ENCODE assay signal across 16 mouse cellular contexts in genomic region chr10:77324716-77325115, GRCm38 (mm10).
DNase-seq lines count a peak whose midpoint lies in the region; ATAC-seq and TF ChIP-seq lines count a peak whose summit lies in the region.
"Had no signal": no experiment of that assay in that cellular context is flagged by ENCODE, and none has a peak within 500 bp of the region (broad histone marks: within the 10 kb centered on the region; RNA-seq: fewer than 3 reads in every experiment).

No protein-coding gene starts in this region.

- H3K36me3 ChIP-seq in forebrain, postnatal 0 days (ENCODE audit: insufficient read depth) = peaks cover 4% of the 10 kb centered on the region; the same call in 1 of the 2 replicates
- H3K36me3 ChIP-seq: midbrain, embryonic 13.5 days; stomach, embryonic 15.5 days had no signal

- no peaks in the 10 kb centered on the region for H3K27me3 ChIP-seq in cerebellum, adult 2 months (ENCODE audit: control insufficient read depth, insufficient read depth, low read length)
- no peaks in the 10 kb centered on the region for H3K27me3 ChIP-seq in forebrain, postnatal 0 days (ENCODE audit: insufficient read depth, low read length)
- H3K27me3 ChIP-seq: midbrain, embryonic 13.5 days; stomach, embryonic 15.5 days had no signal

- no peak overlapping the region for H3K4me3 ChIP-seq in cerebellum, adult 2 months (replicated peaks; ENCODE audit: insufficient read depth, low read depth, low read length)
- no peak overlapping the region for H3K4me3 ChIP-seq in forebrain, postnatal 0 days (ENCODE audit: low read depth, low read length)
- H3K4me3 ChIP-seq: heart, adult 2 months; midbrain, embryonic 13.5 days; stomach, embryonic 15.5 days had no signal

- no peak for TF ChIP-seq POLR2A in cerebellum, adult 2 months (IDR thresholded peaks at IDR 0.05; ENCODE audit: borderline replicate concordance, insufficient read depth, low read length)

- DNase-seq in cerebellum, adult 2 months = peak; percentile 39 to 50
- DNase-seq in cerebellum, adult 9-10 months = no peak
- DNase-seq in frontal cortex, postnatal 36 days (ENCODE audit: low spot score in 2 of 2) = peak; percentile 38 to 53
- no peak for DNase-seq in frontal cortex, postnatal 25 days (ENCODE audit: low spot score in 2 of 2)
- DNase-seq in left cerebral cortex, postnatal 36 days (ENCODE audit: low spot score in 2 of 2) = peak; percentile 39 to 46
- DNase-seq in left cerebral cortex, postnatal 10 days (ENCODE audit: extremely low spot score in 1 of 2, low spot score in 2 of 2) = no peak
- DNase-seq in forebrain, postnatal 0 days = peak; percentile 47
- no peak for DNase-seq in adrenal gland, postnatal 36 days
- DNase-seq: adrenal gland, postnatal 14 days; liver; lung, embryonic 14.5 days; thymus, postnatal 36 days had no signal

- no peak overlapping the region for H3K9ac ChIP-seq in forebrain, postnatal 0 days
- H3K9ac ChIP-seq: lung, embryonic 14.5 days; midbrain, embryonic 13.5 days; stomach, embryonic 15.5 days had no signal

- H3K9me3 ChIP-seq in forebrain, postnatal 0 days (ENCODE audit: low read length) = no peaks in the 10 kb centered on the region
- H3K9me3 ChIP-seq: midbrain, embryonic 13.5 days; stomach, embryonic 15.5 days had no signal

- peak; percentile 74 for ATAC-seq in forebrain, postnatal 0 days
- ATAC-seq: midbrain, embryonic 13.5 days had no signal

- H3K4me1 ChIP-seq in cerebellum, adult 2 months (ENCODE audit: control insufficient read depth, insufficient read depth, low read length) = peaks cover 20% of the 10 kb centered on the region
- no peaks in the 10 kb centered on the region for H3K4me1 ChIP-seq in forebrain, postnatal 0 days (ENCODE audit: insufficient read depth)
- H3K4me1 ChIP-seq: midbrain, embryonic 13.5 days; stomach, embryonic 15.5 days had no signal

- 23% methylated on average over 6 of the region's 6 CpGs for WGBS in cerebellum, adult 2 months
- WGBS in forebrain, postnatal 0 days = 45% methylated on average over 6 of the region's 6 CpGs

- intact Hi-C loops in left cerebral cortex, postnatal 36 days (cut with DNase I) = no loop called here
- intact Hi-C loops in left cerebral cortex, postnatal 10 days (cut with DNase I) = no loop called here

- H3K4me2 ChIP-seq in forebrain, postnatal 0 days (ENCODE audit: low read depth) = no peak overlapping the region
- H3K4me2 ChIP-seq: lung, embryonic 14.5 days; midbrain, embryonic 13.5 days; stomach, embryonic 15.5 days had no signal

- no peak overlapping the region for H3K27ac ChIP-seq in cerebellum, adult 2 months (ENCODE audit: insufficient read depth, low read length)
- H3K27ac ChIP-seq in forebrain, postnatal 0 days (ENCODE audit: low read depth, low read length) = 0 out of 2 replicates have a peak overlapping the region, but pooled peaks have one; percentile 29
- H3K27ac ChIP-seq: heart, adult 2 months; macrophage; midbrain, embryonic 13.5 days; stomach, embryonic 15.5 days had no signal

- no peak for TF ChIP-seq CTCF in cerebellum, adult 2 months (IDR thresholded peaks at IDR 0.05; ENCODE audit: borderline replicate concordance, insufficient read depth, low read depth, low read length)
- TF ChIP-seq CTCF in forebrain, postnatal 0 days (IDR thresholded peaks at IDR 0.05; ENCODE audit: low read depth) = no peak

Comparison
In these comparisons a context has a peak if more than half of its experiments do, and no peak if none do; other contexts are left out.
1. DNase-seq: peak in cerebellum, adult 2 months (2 of 2), frontal cortex, postnatal 36 days (2 of 2), left cerebral cortex, postnatal 36 days (2 of 2) and forebrain, postnatal 0 days (single experiment); none in cerebellum, adult 9-10 months (single experiment), frontal cortex, postnatal 25 days (0 of 2), left cerebral cortex, postnatal 10 days (0 of 2) and adrenal gland, postnatal 36 days (0 of 2).